In genomic region chr2:102449630-102450247, GRCm38 (mm10) we compare ENCODE assay signal across 8 mouse cellular contexts. TPM values are rescaled to one million over a fixed set of nuclear protein-coding genes. Genes with fewer than 3 reads are reported as not detected.
DNase-seq lines count a peak whose midpoint lies in the region; ATAC-seq lines count a peak whose summit lies in the region.

No protein-coding gene starts in this region.

- H3K4me2 ChIP-seq in heart, embryonic 15.5 days = peak overlapping the region; percentile 99
- H3K4me2 ChIP-seq in stomach, embryonic 15.5 days = peak overlapping the region; percentile 96

- H3K27ac ChIP-seq in embryonic facial prominence, embryonic 10.5 days (replicated peaks) = peak overlapping the region; percentile 96
- H3K27ac ChIP-seq in heart, embryonic 15.5 days = no peak overlapping the region
- H3K27ac ChIP-seq in stomach, embryonic 15.5 days = no peak overlapping the region

- peaks cover 52% of the 10 kb centered on the region for H3K4me1 ChIP-seq in embryonic facial prominence, embryonic 10.5 days
- peaks cover 24% of the 10 kb centered on the region for H3K4me1 ChIP-seq in heart, embryonic 15.5 days (replicated peaks)
- H3K4me1 ChIP-seq in stomach, embryonic 15.5 days = peaks cover 13% of the 10 kb centered on the region

- no peak for ATAC-seq in heart, embryonic 15.5 days (replicated peaks; ENCODE audit: insufficient number of reproducible peaks, insufficient read depth, low FRiP score, low read depth)
- ATAC-seq in stomach, embryonic 15.5 days (ENCODE audit: insufficient read depth, low FRiP score, low read depth) = no peak
- ATAC-seq in inflammation-experienced regulatory T-cells, adult 6 months = no peak

- peak overlapping the region; percentile 59 for H3K9ac ChIP-seq in heart, embryonic 15.5 days
- H3K9ac ChIP-seq in stomach, embryonic 15.5 days = peak overlapping the region; percentile 70; the same call in 1 of the 2 replicates

- DNase-seq in thymus, postnatal 0 days (ENCODE audit: low spot score) = peak; percentile 12
- no peak for DNase-seq in thymus, adult 18-20 months
- DNase-seq in embryonic facial prominence, embryonic 10.5 days (ENCODE audit: low spot score) = peak; percentile 80
- peak; percentile 23 to 40 for DNase-seq in kidney, postnatal 36 days
- peak; percentile 37 to 60 for DNase-seq in lung, postnatal 4 days

- peak overlapping the region; percentile 80 for H3K4me3 ChIP-seq in embryonic facial prominence, embryonic 10.5 days
- peak overlapping the region; percentile 60 for H3K4me3 ChIP-seq in heart, embryonic 15.5 days
- peak overlapping the region; percentile 73 for H3K4me3 ChIP-seq in stomach, embryonic 15.5 days (replicated peaks)

- H3K9me3 ChIP-seq in embryonic facial prominence, embryonic 10.5 days = no peaks in the 10 kb centered on the region
- no peaks in the 10 kb centered on the region for H3K9me3 ChIP-seq in heart, embryonic 15.5 days (replicated peaks)
- H3K9me3 ChIP-seq in stomach, embryonic 15.5 days = no peaks in the 10 kb centered on the region

- H3K36me3 ChIP-seq in embryonic facial prominence, embryonic 10.5 days (replicated peaks) = peaks cover 3% of the 10 kb centered on the region; the same call in 1 of the 2 replicates
- no peaks in the 10 kb centered on the region for H3K36me3 ChIP-seq in heart, embryonic 15.5 days
- H3K36me3 ChIP-seq in stomach, embryonic 15.5 days = no peaks in the 10 kb centered on the region

- peaks cover 9% of the 10 kb centered on the region for H3K27me3 ChIP-seq in embryonic facial prominence, embryonic 10.5 days (replicated peaks; ENCODE audit: low read depth, poor library complexity, severe bottlenecking)
- H3K27me3 ChIP-seq in heart, embryonic 15.5 days = peaks cover 20% of the 10 kb centered on the region; the same call in 1 of the 2 replicates
- H3K27me3 ChIP-seq in stomach, embryonic 15.5 days (replicated peaks) = no peaks in the 10 kb centered on the region

- under 1% methylated on average over 17 of the region's 17 CpGs for WGBS in embryonic facial prominence, embryonic 10.5 days
- 2% methylated on average over 17 of the region's 17 CpGs for WGBS in heart, embryonic 15.5 days
- WGBS in stomach, embryonic 15.5 days = 6% methylated on average over 17 of the region's 17 CpGs

RNA-seq across cellular contexts. Expression of gene Fjx1, which starts 2.6 kb away (rescaled TPM):
- polyA plus RNA-seq in thymus, postnatal 0 days (2015; fragmentation: Nextera tagmentation; extraction: Ambion mirVana) = 2.7 and 3.4 TPM in 2 replicates
- 9.9 and 10.4 TPM in 2 replicates for polyA plus RNA-seq in embryonic facial prominence, embryonic 10.5 days (2016; fragmentation: Nextera tagmentation; extraction: Ambion mirVana)
- polyA plus RNA-seq in heart, embryonic 15.5 days (2015; fragmentation: Nextera tagmentation; extraction: Ambion mirVana) = 1.9 and 3.3 TPM in 2 replicates
- polyA plus RNA-seq in stomach, embryonic 15.5 days (2015; fragmentation: Nextera tagmentation; extraction: Ambion mirVana) = 10.1 and 10.4 TPM in 2 replicates
- not detected for polyA plus RNA-seq in inflammation-experienced regulatory T-cells, adult 6 months (2017; shearing (Covaris generic))

RNA-seq across cellular contexts. Expression of gene Trim44, which starts 42.1 kb away (rescaled TPM):
- polyA plus RNA-seq in thymus, postnatal 0 days (2015; fragmentation: Nextera tagmentation; extraction: Ambion mirVana) = 14.6 and 22.1 TPM in 2 replicates
- polyA plus RNA-seq in embryonic facial prominence, embryonic 10.5 days (2016; fragmentation: Nextera tagmentation; extraction: Ambion mirVana) = 23.7 and 24.1 TPM in 2 replicates
- polyA plus RNA-seq in heart, embryonic 15.5 days (2015; fragmentation: Nextera tagmentation; extraction: Ambion mirVana) = 22.5 and 25.2 TPM in 2 replicates
- polyA plus RNA-seq in stomach, embryonic 15.5 days (2015; fragmentation: Nextera tagmentation; extraction: Ambion mirVana) = 32.0 and 35.5 TPM in 2 replicates
- polyA plus RNA-seq in inflammation-experienced regulatory T-cells, adult 6 months (2017; shearing (Covaris generic)) = 1 to 10 TPM; 3.6 to 9.9 (median 9.3) TPM

Comparison
In these comparisons a context has a peak if more than half of its experiments do, and no peak if none do; other contexts are left out.
1. DNase-seq: peak in thymus, postnatal 0 days (single experiment), embryonic facial prominence, embryonic 10.5 days (single experiment), kidney, postnatal 36 days (2 of 2) and lung, postnatal 4 days (2 of 2); none in thymus, adult 18-20 months (0 of 2).
2. Peak in every context shown above with its lines, with median percentiles within 50 percentile points of each other: H3K4me3 ChIP-seq.